Mouse (Mus musculus): ENCODE data around the gene Gm49380.

DNA sequence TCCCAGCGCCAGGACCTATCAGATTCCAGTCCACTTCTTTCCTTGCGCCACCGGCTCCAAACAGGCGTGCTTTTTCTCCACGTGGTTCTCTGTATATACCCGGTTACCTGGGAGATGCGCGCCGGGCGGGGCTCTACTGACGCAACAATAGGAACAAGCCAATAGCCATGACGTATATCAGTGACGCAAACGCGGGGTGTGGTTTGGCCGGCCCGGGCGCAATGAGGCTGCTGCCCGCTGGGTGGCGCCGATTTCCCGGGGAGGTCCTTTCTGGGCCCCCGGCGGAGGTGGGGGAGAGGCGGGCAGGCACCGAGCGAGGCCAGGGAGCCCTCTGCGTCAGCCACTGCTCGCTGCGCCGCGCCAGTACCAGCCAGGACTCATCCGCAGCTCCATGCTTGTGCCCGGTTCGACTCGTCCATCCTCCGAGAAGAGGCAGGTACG, 46.5 kb downstream of the Gm49380 start, which contains the start of gene Usp2:
- peak; percentile 95 for TF ChIP-seq CTCF (IDR thresholded peaks at IDR 0.05; ENCODE audit: control insufficient read depth, insufficient read depth, insufficient read length)
- peak; percentile 54 for TF ChIP-seq CEBPB (IDR thresholded peaks at IDR 0.05; ENCODE audit: low read depth)

Data from C2C12 (cell line).